Comparison of ENCODE assay signal across 22 mouse cellular contexts in the genomic region with DNA sequence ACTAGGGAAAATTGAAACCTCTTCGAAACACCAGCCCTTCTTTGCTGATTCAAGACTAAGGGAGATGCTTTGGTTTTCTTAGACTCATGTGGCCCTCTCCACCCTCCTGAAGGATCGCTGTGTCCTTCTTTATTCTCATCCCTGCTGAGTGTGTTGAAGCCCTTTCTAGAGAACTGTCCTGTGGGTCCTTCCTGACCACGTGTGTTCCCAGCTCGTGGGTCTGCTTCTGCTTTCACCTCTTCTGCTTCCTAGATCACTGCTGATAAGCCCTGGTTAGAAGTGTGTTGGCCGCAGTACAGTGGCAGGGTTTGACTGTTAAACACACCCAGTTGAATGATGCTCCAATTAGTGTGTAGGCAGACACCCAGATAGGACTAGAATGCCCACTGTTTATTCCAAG.
"Had no signal": no experiment of that assay in that cellular context is flagged by ENCODE, and none has a peak within 500 bp of the region (broad histone marks: within the 10 kb centered on the region; RNA-seq: fewer than 3 reads in every experiment).

No protein-coding gene starts in this region.

- ATAC-seq: intestine, postnatal 0 days; liver, postnatal 0 days; lung, postnatal 0 days had no signal

- DNase-seq: kidney, adult 2 months; kidney, postnatal 25 days; layer of hippocampus, adult 9-11 months; liver, postnatal 0 days; lung, embryonic 14.5 days; lung, postnatal 36 days; midbrain, embryonic 14.5 days; right cerebral cortex, adult 18-20 months; right cerebral cortex, postnatal 14 days; right cerebral cortex, postnatal 4 days; thymus, postnatal 36 days had no signal

- H3K27ac ChIP-seq: kidney, postnatal 0 days; layer of hippocampus, adult 2 months; limb, embryonic 12.5 days; limb, embryonic 15.5 days; liver, embryonic 14.5 days; neural tube, embryonic 12.5 days; neural tube, embryonic 15.5 days; stomach, embryonic 15.5 days had no signal

- H3K4me3 ChIP-seq: layer of hippocampus, adult 2 months; limb, embryonic 12.5 days; limb, embryonic 15.5 days; megakaryocyte, embryonic 14.5 days; neural tube, embryonic 12.5 days; neural tube, embryonic 15.5 days; stomach, embryonic 15.5 days had no signal
